Mouse (Mus musculus) forebrain, embryonic 16.5 days (tissue): Measurements from ENCODE around the gene Btnl2. TPM values are rescaled to one million over a fixed set of nuclear protein-coding genes. Genes with fewer than 3 reads are reported as not detected.

Experiments
- ATAC-seq: fragments of 200-750 bp; cut with Nextera tagmentation; 2 replicates; pipeline ENCODE4 v1.8.0; 2017; ENCODE audit warnings: mild to moderate bottlenecking, moderate library complexity
- H3K27ac ChIP-seq: fragments of 300-500 bp; sonication (generic); 2 replicates; pipeline ENCODE4 v1.5.1; 2014; ENCODE audit warnings: low read length, control low read depth
- H3K27me3 ChIP-seq: fragments of 300-500 bp; sonication (generic); replicated peaks from 2 replicates; pipeline ENCODE4 v1.6.1; 2014; ENCODE audit warnings: low read length; ENCODE audit not compliant: control insufficient read depth, insufficient read depth
- H3K36me3 ChIP-seq: fragments of 300-500 bp; sonication (generic); 2 replicates; pipeline ENCODE4 v1.6.1; 2014; ENCODE audit not compliant: control insufficient read depth, insufficient read depth
- H3K4me1 ChIP-seq: fragments of 300-500 bp; sonication (generic); replicated peaks from 2 replicates; pipeline ENCODE4 v1.6.1; 2014; ENCODE audit warnings: low read length; ENCODE audit not compliant: control insufficient read depth, insufficient read depth
- H3K4me2 ChIP-seq: fragments of 300-500 bp; sonication (generic); 2 replicates; pipeline ENCODE4 v1.6.1; 2014; ENCODE audit warnings: mild to moderate bottlenecking, low read length, control low read depth
- H3K4me3 ChIP-seq: fragments of 300-500 bp; sonication (generic); replicated peaks from 2 replicates; pipeline ENCODE4 v1.5.1; 2014; ENCODE audit warnings: mild to moderate bottlenecking, low read length, control low read depth
- H3K9ac ChIP-seq: fragments of 300-500 bp; sonication (generic); replicated peaks from 2 replicates; pipeline ENCODE4 v1.6.1; 2014; ENCODE audit warnings: low read depth, low read length, control low read depth
- H3K9me3 ChIP-seq: fragments of 300-500 bp; sonication (generic); 2 replicates; pipeline ENCODE4 v1.6.1; 2016; ENCODE audit warnings: low read length; ENCODE audit not compliant: control insufficient read depth
- WGBS: fragments of 180-500 bp; shearing (Covaris S2); extraction: QIAGEN DNeasy Blood & Tissue Kit; methylation state at CpG from one replicate; pipeline ENCODE4 v1.1.7; 2014; 5-methylcytosine and 5-hydroxymethylcytosine counted together
- polyA plus RNA-seq: library from polyadenylated mRNA; unstranded; fragments of >200 nt; fragmentation: Nextera tagmentation; extraction: Ambion mirVana; gene quantifications from 2 replicates; pipeline ENCODE4 v1.2.1, GENCODE M21; 2015

Gene Btnl2
- polyA plus RNA-seq, 1 experiment from 2014 or later = not detected

DNA sequence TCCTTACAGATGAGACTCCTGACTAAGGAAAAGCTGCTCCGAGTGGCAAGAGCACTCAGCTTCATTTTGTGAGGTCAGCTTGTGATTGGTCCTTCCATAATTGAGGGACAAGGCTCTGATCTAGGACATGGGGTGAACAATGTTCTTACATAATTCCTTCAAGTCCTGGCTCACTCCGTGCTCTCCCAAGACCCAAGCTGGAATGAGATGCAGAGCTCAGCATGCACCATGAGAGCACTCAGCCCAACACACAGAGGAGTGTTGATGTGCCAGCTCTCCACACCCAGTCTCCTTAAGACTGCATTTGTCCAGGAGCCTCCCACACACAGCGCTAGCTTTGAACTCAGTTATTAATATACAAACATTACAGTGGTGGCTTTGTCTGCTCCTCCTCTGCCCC lies 30.1 kb downstream of the Btnl2 start:
- no peak for ATAC-seq
- H3K9me3 ChIP-seq = no peaks in the 10 kb centered on the region
- 68% methylated on average over 3 of the region's 3 CpGs for whole genome bisulfite sequencing

DNA sequence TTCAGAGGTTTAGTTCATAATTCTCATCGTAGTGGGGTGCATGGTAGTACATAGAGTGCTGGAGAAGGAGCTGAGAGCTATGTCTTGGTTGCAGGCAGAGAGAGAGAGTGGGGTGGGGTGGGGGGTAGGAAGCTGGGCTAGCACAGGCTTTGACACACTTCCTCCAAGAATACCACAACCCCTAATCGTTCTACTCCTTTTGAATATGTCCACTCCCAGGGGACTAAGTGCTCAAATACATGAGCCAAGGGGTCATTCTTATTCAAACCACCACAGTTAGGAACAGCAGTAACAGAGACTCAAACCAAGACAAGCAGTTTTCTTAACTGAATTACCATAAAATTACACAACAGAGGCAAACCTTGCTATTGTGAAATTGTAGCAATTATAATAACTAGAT lies 32.0 kb downstream of the Btnl2 start:
- H3K4me2 ChIP-seq = no peak overlapping the region
- no peaks in the 10 kb centered on the region for H3K9me3 ChIP-seq
- ATAC-seq = no peak
- WGBS = 72% methylated on average over 2 of the region's 2 CpGs
- H3K9ac ChIP-seq = no peak overlapping the region
- no peak overlapping the region for H3K27ac ChIP-seq
- H3K36me3 ChIP-seq = no peaks in the 10 kb centered on the region
- no peaks in the 10 kb centered on the region for H3K4me1 ChIP-seq
- H3K4me3 ChIP-seq = no peak overlapping the region
- H3K27me3 ChIP-seq = no peaks in the 10 kb centered on the region

More for the DNA sequence above, 30.1 kb downstream of the Btnl2 start:
- Histone ChIP-seq H3K4me3 (no peak overlapping the region), H3K27ac (no peak overlapping the region), H3K36me3 (no peaks in the 10 kb centered on the region), H3K4me1 (no peaks in the 10 kb centered on the region), H3K27me3 (no peaks in the 10 kb centered on the region), H3K9ac (no peak overlapping the region), H3K4me2 (no peak overlapping the region)

DNA sequence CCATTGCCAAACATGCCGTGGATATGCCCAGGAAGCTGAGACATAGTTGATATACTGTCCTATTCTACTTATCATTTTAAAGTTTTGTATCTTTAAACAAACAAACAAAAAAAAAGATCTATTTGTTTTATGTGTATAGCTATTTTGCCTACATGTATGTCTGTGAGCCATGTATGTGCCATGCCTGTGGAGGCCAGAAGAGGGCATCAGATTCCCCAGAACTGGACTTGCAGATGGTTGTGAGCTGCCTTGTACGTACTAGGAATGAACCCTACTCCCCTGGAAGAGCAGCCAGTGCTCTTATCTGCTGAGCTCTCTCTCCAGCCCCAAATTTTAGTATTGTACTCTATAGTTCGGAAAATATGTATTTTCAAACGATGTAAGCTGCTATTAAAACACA lies 33.9 kb downstream of the Btnl2 start:
- H3K27ac ChIP-seq = no peak overlapping the region
- no peaks in the 10 kb centered on the region for H3K36me3 ChIP-seq
- H3K9me3 ChIP-seq = no peaks in the 10 kb centered on the region
- H3K4me1 ChIP-seq = no peaks in the 10 kb centered on the region; the same call in 1 of the 2 replicates
- 34% methylated on average over 4 of the region's 4 CpGs for WGBS
- no peaks in the 10 kb centered on the region for H3K27me3 ChIP-seq
- no peak overlapping the region for H3K4me3 ChIP-seq
- ATAC-seq = no peak
- H3K9ac ChIP-seq = no peak overlapping the region
- no peak overlapping the region for H3K4me2 ChIP-seq

DNA sequence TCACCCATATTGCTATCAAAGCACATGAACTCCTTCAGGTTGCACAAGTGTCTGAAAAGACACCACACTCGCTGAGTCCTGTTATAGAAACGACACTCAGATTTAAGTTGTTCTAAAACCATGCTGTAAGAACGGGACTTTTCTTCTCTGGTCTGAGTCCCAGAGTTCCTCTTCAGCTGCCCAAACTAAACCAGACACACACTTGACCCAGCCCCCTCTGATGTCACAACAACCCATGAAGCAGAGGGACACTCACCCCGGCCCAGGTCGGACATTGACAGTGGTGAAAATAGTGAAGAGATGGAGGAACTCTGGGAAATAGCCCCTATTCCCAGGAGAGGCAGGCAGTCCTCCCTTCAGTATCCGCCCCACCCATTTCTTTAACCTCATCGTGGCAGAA lies 36.9 kb downstream of the Btnl2 start:
- Histone ChIP-seq H3K4me3 (no peak overlapping the region), H3K4me1 (no peaks in the 10 kb centered on the region; the same call in 1 of the 2 replicates), H3K9me3 (no peaks in the 10 kb centered on the region), H3K9ac (no peak overlapping the region), H3K27ac (no peak overlapping the region), H3K4me2 (no peak overlapping the region), H3K36me3 (no peaks in the 10 kb centered on the region), H3K27me3 (no peaks in the 10 kb centered on the region)
- 78% methylated on average over 7 of the region's 7 CpGs for WGBS
- ATAC-seq = no peak

DNA sequence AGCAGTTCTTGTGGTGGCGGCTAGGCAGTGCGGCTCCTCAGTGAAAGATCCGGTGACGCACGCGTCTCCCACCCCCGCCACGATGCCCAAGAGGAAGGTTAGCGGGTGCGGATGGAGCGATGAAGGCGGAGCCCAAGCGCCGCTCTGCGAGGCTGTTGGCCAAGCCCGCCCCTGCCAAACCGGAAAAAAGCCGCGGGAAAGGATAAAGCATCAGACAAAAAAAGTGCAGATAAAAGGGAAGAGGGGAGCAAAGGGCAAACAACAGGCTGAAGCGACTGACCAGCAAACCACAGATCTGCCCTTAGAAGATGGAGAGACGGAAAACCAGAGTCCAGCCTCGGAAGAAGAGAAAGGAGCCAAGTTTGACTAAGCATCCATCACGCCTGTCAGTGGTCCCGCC lies 37.7 kb downstream of the Btnl2 start:
- Histone ChIP-seq H3K4me3 (peak overlapping the region; percentile 40), H3K4me1 (no peaks in the 10 kb centered on the region; the same call in 1 of the 2 replicates), H3K36me3 (no peaks in the 10 kb centered on the region), H3K9me3 (no peaks in the 10 kb centered on the region), H3K4me2 (peak overlapping the region; percentile 71), H3K27ac (no peak overlapping the region), H3K9ac (peak overlapping the region; percentile 20; the same call in 1 of the 2 replicates), H3K27me3 (no peaks in the 10 kb centered on the region)
- 1% methylated on average over 24 of the region's 24 CpGs for whole genome bisulfite sequencing
- ATAC-seq = peak; percentile 65

DNA sequence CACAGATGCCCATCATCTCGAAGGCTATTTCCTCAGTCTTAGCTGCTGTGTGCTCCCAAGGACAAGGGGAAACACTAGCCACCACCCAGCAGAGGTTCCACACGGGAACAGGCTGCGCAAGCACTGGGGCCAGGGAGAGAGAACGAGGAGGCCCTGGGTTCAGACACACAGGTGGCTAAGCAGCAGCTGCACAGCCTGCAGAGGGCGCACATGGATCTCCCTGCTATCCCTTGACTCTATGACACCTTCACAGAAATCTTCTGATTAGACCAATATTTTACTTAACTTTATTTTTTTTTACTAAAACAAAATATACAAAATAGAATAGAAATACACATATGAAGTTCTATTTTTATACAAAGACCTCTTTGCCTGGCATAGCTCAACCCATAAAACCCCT lies 42.7 kb downstream of the Btnl2 start:
- no peak overlapping the region for H3K4me3 ChIP-seq
- H3K4me1 ChIP-seq = no peaks in the 10 kb centered on the region
- no peaks in the 10 kb centered on the region for H3K27me3 ChIP-seq
- 62% methylated on average over 5 of the region's 5 CpGs for WGBS
- ATAC-seq = no peak
- no peaks in the 10 kb centered on the region for H3K9me3 ChIP-seq
- no peak overlapping the region for H3K9ac ChIP-seq
- no peaks in the 10 kb centered on the region for H3K36me3 ChIP-seq
- no peak overlapping the region for H3K27ac ChIP-seq
- H3K4me2 ChIP-seq = no peak overlapping the region

- Histone ChIP-seq H3K9ac (no peak overlapping the region), H3K4me3 (peak overlapping the region; percentile 73), H3K27me3 (no peaks in the 10 kb centered on the region), H3K27ac (peak overlapping the region; percentile 98), H3K4me1 (no peaks in the 10 kb centered on the region), H3K36me3 (no peaks in the 10 kb centered on the region), H3K9me3 (no peaks in the 10 kb centered on the region), H3K4me2 (0 out of 2 replicates have a peak overlapping the region, but pooled peaks have one; percentile 4)
- peak; percentile 86 for ATAC-seq
- WGBS = 12% methylated on average over 9 of the region's 9 CpGs
These were observed 43.6 kb downstream of the Btnl2 start for GRCm38 (mm10) chr17:34398058-34398710.

DNA sequence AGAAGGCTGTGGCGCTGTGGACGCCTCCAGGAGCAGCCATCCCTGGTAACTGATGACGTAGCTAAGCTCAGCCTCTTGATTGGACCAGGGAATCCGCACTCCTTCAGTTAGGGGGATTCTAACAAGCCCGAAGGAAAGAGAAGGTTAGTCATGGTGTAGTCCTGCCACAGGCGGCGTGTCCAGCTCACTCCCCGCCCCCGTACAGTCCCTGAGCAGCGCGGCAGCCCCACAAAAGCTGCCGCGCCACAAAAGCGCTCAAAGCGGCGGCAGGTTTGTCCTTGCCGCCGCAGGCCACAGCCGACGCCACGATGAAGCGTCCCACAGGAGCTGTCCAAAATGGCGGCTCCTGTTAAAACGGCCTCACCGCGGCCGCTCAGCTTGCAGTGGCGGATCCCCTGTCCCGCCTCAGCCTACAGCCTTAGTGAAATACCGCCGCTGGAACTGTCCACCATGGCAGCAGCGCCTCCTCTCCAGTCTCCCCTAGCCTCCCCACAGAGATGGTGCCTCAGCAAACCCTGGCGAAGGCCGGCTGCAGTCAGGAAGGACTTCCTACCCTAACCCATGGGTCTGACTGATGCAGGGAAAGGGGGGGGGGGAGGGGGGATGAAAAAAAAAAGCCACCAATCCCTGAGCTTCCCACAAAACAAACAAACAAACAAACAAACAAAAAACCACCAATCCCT lies 44.2 kb downstream of the Btnl2 start, which contains the start of gene BC051142:
BC051142 (plus strand) TSS at position 110 of the 683 bp plus-strand sequence.
- H3K9me3 ChIP-seq = no peaks in the 10 kb centered on the region
- no peaks in the 10 kb centered on the region for H3K36me3 ChIP-seq
- peak within 1 kb of the TSS; percentile 89 for H3K9ac ChIP-seq
- H3K4me3 ChIP-seq = peak within 1 kb of the TSS; percentile 73
- H3K27me3 ChIP-seq = no peaks in the 10 kb centered on the region
- 6% methylated on average over 34 of the region's 34 CpGs for WGBS
- H3K27ac ChIP-seq = peak within 1 kb of the TSS; percentile 98
- H3K4me2 ChIP-seq = peak within 1 kb of the TSS; percentile 66
- ATAC-seq = peak; percentile 99
- H3K4me1 ChIP-seq = no peaks in the 10 kb centered on the region

DNA sequence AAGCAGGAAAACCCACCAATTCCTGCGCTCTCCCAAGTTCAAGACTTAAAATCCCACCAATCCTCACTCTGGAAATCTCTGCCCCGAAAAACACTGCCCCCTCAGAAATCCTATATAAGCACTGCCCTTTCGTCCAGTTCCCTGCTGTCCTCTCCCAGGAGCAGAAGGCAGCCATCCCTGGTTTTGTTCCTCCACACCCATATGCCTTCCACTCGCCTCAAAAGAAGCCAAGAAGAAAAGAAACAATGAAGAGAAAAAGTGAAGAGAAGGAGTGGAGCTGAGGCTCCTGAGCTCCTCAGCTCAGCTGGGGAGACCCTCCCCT lies 44.7 kb downstream of the Btnl2 start:
- peak overlapping the region; percentile 73 for H3K4me3 ChIP-seq
- no peak for ATAC-seq
- peak overlapping the region; percentile 89 for H3K9ac ChIP-seq
- no peaks in the 10 kb centered on the region for H3K9me3 ChIP-seq
- peak overlapping the region; percentile 98 for H3K27ac ChIP-seq
- no peaks in the 10 kb centered on the region for H3K27me3 ChIP-seq
- peak overlapping the region; percentile 66 for H3K4me2 ChIP-seq
- H3K36me3 ChIP-seq = no peaks in the 10 kb centered on the region
- H3K4me1 ChIP-seq = no peaks in the 10 kb centered on the region
- 44% methylated on average over 4 of the region's 4 CpGs for WGBS
